Mouse (Mus musculus) hindbrain, embryonic 16.5 days (tissue): ENCODE results near the gene Syna. TPM values are rescaled to one million over a fixed set of nuclear protein-coding genes. Genes with fewer than 3 reads are reported as not detected.
A peak's percentile ranks its signal among the peaks of the same experiment; 100 is the strongest.

Experiments
- ATAC-seq: fragments of 200-750 bp; cut with Nextera tagmentation; 2 replicates; pipeline ENCODE4 v1.8.0; 2017; ENCODE audit warnings: moderate TSS enrichment, moderate library complexity
- H3K27ac ChIP-seq: fragments of 300-500 bp; sonication (generic); 2 replicates; pipeline ENCODE4 v1.5.1; 2014; ENCODE audit warnings: low read depth, mild to moderate bottlenecking, control low read depth, low read length, moderate library complexity
- H3K27me3 ChIP-seq: fragments of 300-500 bp; sonication (generic); replicated peaks from 2 replicates; pipeline ENCODE4 v1.6.1; 2014; ENCODE audit warnings: low read length; ENCODE audit not compliant: control insufficient read depth, insufficient read depth
- H3K36me3 ChIP-seq: fragments of 300-500 bp; sonication (generic); 2 replicates; pipeline ENCODE4 v1.6.1; 2014; ENCODE audit warnings: mild to moderate bottlenecking, low read length, moderate library complexity, mixed read lengths; ENCODE audit not compliant: control insufficient read depth, insufficient read depth
- H3K4me1 ChIP-seq: fragments of 300-500 bp; sonication (generic); 2 replicates; pipeline ENCODE4 v1.6.1; 2014; ENCODE audit warnings: low read depth, low read length; ENCODE audit not compliant: control insufficient read depth, insufficient read depth
- H3K4me2 ChIP-seq: fragments of 300-500 bp; sonication (generic); 2 replicates; pipeline ENCODE4 v1.6.1; 2014; ENCODE audit warnings: mild to moderate bottlenecking, low read length, control low read depth, moderate library complexity
- H3K4me3 ChIP-seq: fragments of 300-500 bp; sonication (generic); 2 replicates; pipeline ENCODE4 v1.5.1; 2014; ENCODE audit warnings: mild to moderate bottlenecking, low read length, control low read depth, moderate library complexity
- H3K9ac ChIP-seq: fragments of 300-500 bp; sonication (generic); 2 replicates; pipeline ENCODE4 v1.6.1; 2014; ENCODE audit warnings: low read depth, mild to moderate bottlenecking, control low read depth, low read length, moderate library complexity
- H3K9me3 ChIP-seq: fragments of 300-500 bp; sonication (generic); 2 replicates; pipeline ENCODE4 v1.6.1; 2014; ENCODE audit warnings: mild to moderate bottlenecking, low read length, moderate library complexity; ENCODE audit not compliant: control insufficient read depth
- WGBS: fragments of 180-500 bp; shearing (Covaris S2); extraction: QIAGEN DNeasy Blood & Tissue Kit; methylation state at CpG from one replicate; pipeline ENCODE4 v1.1.7; 2014; 5-methylcytosine and 5-hydroxymethylcytosine counted together
- polyA plus RNA-seq: library from polyadenylated mRNA; unstranded; fragments of >200 nt; fragmentation: Nextera tagmentation; extraction: Ambion mirVana; gene quantifications from 2 replicates; pipeline ENCODE4 v1.2.1, GENCODE M21; 2015

The Syna gene
- polyA plus RNA-seq, result 0.22 and 0.45 TPM in 2 replicates

- WGBS, result 95% methylated on average over 7 of the region's 7 CpGs
- peaks cover 8% of the 10 kb centered on the region for H3K4me1 ChIP-seq
- H3K9ac ChIP-seq, result no peak within 1 kb of the TSS
- no peak for ATAC-seq
- H3K36me3 ChIP-seq, result no peaks in the 10 kb centered on the region
- H3K4me3 ChIP-seq, result no peak within 1 kb of the TSS
- H3K27me3 ChIP-seq, result no peaks in the 10 kb centered on the region
- H3K27ac ChIP-seq, result no peak within 1 kb of the TSS
- no peaks in the 10 kb centered on the region for H3K9me3 ChIP-seq
- H3K4me2 ChIP-seq, result no peak within 1 kb of the TSS
These were observed at the start of gene Syna for GRCm38 (mm10) chr5:134560071-134560449. Syna (minus strand) TSS chr5:134560171.

- H3K36me3 ChIP-seq, result no peaks in the 10 kb centered on the region
- ATAC-seq, result no peak
- 60% methylated on average over 5 of the region's 5 CpGs for WGBS
- H3K9me3 ChIP-seq, result no peaks in the 10 kb centered on the region
- no peaks in the 10 kb centered on the region for H3K27me3 ChIP-seq
- no peak overlapping the region for H3K4me2 ChIP-seq
- H3K9ac ChIP-seq, result no peak overlapping the region
- no peak overlapping the region for H3K27ac ChIP-seq
- H3K4me1 ChIP-seq, result no peaks in the 10 kb centered on the region
- H3K4me3 ChIP-seq, result no peak overlapping the region
These were observed 47.1 kb upstream of the Syna start for GRCm38 (mm10) chr5:134607121-134607520.

- no peak for ATAC-seq
- Histone ChIP-seq H3K9ac (no peak overlapping the region), H3K27ac (no peak overlapping the region), H3K4me3 (no peak overlapping the region), H3K4me2 (no peak overlapping the region), H3K27me3 (no peaks in the 10 kb centered on the region), H3K9me3 (no peaks in the 10 kb centered on the region), H3K36me3 (no peaks in the 10 kb centered on the region), H3K4me1 (no peaks in the 10 kb centered on the region)
These were observed 46.3 kb upstream of the Syna start for GRCm38 (mm10) chr5:134606314-134606713.

GRCm38 (mm10) chr5:134604376-134604775 is 44.4 kb upstream of the Syna start:
- Histone ChIP-seq H3K9ac (no peak overlapping the region), H3K9me3 (no peaks in the 10 kb centered on the region), H3K27ac (no peak overlapping the region), H3K4me2 (no peak overlapping the region), H3K27me3 (no peaks in the 10 kb centered on the region), H3K4me3 (no peak overlapping the region), H3K4me1 (no peaks in the 10 kb centered on the region), H3K36me3 (no peaks in the 10 kb centered on the region)
- no peak for ATAC-seq
- 89% methylated on average over 11 of the region's 11 CpGs for WGBS

- Histone ChIP-seq H3K4me1 (no peaks in the 10 kb centered on the region), H3K9me3 (no peaks in the 10 kb centered on the region), H3K9ac (no peak overlapping the region), H3K27me3 (no peaks in the 10 kb centered on the region), H3K4me3 (no peak overlapping the region), H3K4me2 (no peak overlapping the region), H3K27ac (no peak overlapping the region), H3K36me3 (peaks cover 17% of the 10 kb centered on the region)
- 72% methylated on average over 10 of the region's 10 CpGs for WGBS
- no peak for ATAC-seq
These were observed 37.7 kb upstream of the Syna start for GRCm38 (mm10) chr5:134597711-134598110.

GRCm38 (mm10) chr5:134593093-134593492 is 33.1 kb upstream of the Syna start:
- no peaks in the 10 kb centered on the region for H3K4me1 ChIP-seq
- no peak overlapping the region for H3K4me2 ChIP-seq
- H3K9me3 ChIP-seq, result no peaks in the 10 kb centered on the region
- peaks cover 21% of the 10 kb centered on the region for H3K36me3 ChIP-seq
- ATAC-seq, result no peak
- no peaks in the 10 kb centered on the region for H3K27me3 ChIP-seq
- 92% methylated on average over 9 of the region's 9 CpGs for WGBS
- no peak overlapping the region for H3K9ac ChIP-seq
- no peak overlapping the region for H3K27ac ChIP-seq
- H3K4me3 ChIP-seq, result no peak overlapping the region

- Histone ChIP-seq H3K9me3 (no peaks in the 10 kb centered on the region), H3K27me3 (no peaks in the 10 kb centered on the region), H3K9ac (no peak overlapping the region), H3K4me3 (no peak overlapping the region), H3K27ac (no peak overlapping the region), H3K4me1 (no peaks in the 10 kb centered on the region), H3K36me3 (peaks cover 18% of the 10 kb centered on the region), H3K4me2 (no peak overlapping the region)
- 92% methylated on average over 11 of the region's 11 CpGs for WGBS
- no peak for ATAC-seq
These were observed 32.1 kb upstream of the Syna start for GRCm38 (mm10) chr5:134592026-134592581.

- no peak overlapping the region for H3K27ac ChIP-seq
- no peak overlapping the region for H3K4me2 ChIP-seq
- no peaks in the 10 kb centered on the region for H3K27me3 ChIP-seq
- H3K36me3 ChIP-seq, result peaks cover 15% of the 10 kb centered on the region
- ATAC-seq, result no peak
- no peaks in the 10 kb centered on the region for H3K4me1 ChIP-seq
- H3K9me3 ChIP-seq, result no peaks in the 10 kb centered on the region
- no peak overlapping the region for H3K9ac ChIP-seq
- 87% methylated on average over 3 of the region's 3 CpGs for WGBS
- H3K4me3 ChIP-seq, result no peak overlapping the region
These were observed 29.9 kb upstream of the Syna start for GRCm38 (mm10) chr5:134589900-134590299.

- Histone ChIP-seq H3K9me3 (no peaks in the 10 kb centered on the region), H3K4me1 (peaks cover 7% of the 10 kb centered on the region), H3K36me3 (no peaks in the 10 kb centered on the region), H3K27me3 (no peaks in the 10 kb centered on the region), H3K4me3 (no peak overlapping the region), H3K27ac (no peak overlapping the region), H3K4me2 (no peak overlapping the region), H3K9ac (no peak overlapping the region)
- 91% methylated on average over 5 of the region's 5 CpGs for WGBS
- no peak for ATAC-seq
These were observed 24.8 kb upstream of the Syna start for GRCm38 (mm10) chr5:134584798-134585197.

GRCm38 (mm10) chr5:134583884-134584213 is 23.9 kb upstream of the Syna start:
- Histone ChIP-seq H3K9me3 (no peaks in the 10 kb centered on the region), H3K4me2 (peak overlapping the region; percentile 97), H3K4me1 (peaks cover 7% of the 10 kb centered on the region), H3K4me3 (no peak overlapping the region), H3K9ac (no peak overlapping the region; the same call in 1 of the 2 replicates), H3K27me3 (no peaks in the 10 kb centered on the region), H3K27ac (no peak overlapping the region), H3K36me3 (no peaks in the 10 kb centered on the region)
- WGBS, result 81% methylated on average over 3 of the region's 3 CpGs
- ATAC-seq, result no peak
